Mouse (Mus musculus): ENCODE results near the gene Iqcf3.

- TF ChIP-seq CTCF (IDR thresholded peaks at IDR 0.05; ENCODE audit: borderline replicate concordance, insufficient read depth, low read length) (no peak), POLR2A (IDR thresholded peaks at IDR 0.05; ENCODE audit: low read depth, low read length) (no peak)
Observed at GRCm38 (mm10) chr9:106457920-106458319, 103.5 kb downstream of the Iqcf3 start.

Measured in embryonic fibroblast, embryonic 13.5 days (primary cell).